Mouse (Mus musculus): ENCODE results near the gene Ndufs7. TPM values are rescaled to one million over a fixed set of nuclear protein-coding genes. Genes with fewer than 3 reads are reported as not detected.
A peak's percentile ranks its signal among the peaks of the same experiment; 100 is the strongest.

The Ndufs7 gene
- total and polyA plus RNA-seq, 3 experiments, result 154 to 282 (median 222) TPM

DNA sequence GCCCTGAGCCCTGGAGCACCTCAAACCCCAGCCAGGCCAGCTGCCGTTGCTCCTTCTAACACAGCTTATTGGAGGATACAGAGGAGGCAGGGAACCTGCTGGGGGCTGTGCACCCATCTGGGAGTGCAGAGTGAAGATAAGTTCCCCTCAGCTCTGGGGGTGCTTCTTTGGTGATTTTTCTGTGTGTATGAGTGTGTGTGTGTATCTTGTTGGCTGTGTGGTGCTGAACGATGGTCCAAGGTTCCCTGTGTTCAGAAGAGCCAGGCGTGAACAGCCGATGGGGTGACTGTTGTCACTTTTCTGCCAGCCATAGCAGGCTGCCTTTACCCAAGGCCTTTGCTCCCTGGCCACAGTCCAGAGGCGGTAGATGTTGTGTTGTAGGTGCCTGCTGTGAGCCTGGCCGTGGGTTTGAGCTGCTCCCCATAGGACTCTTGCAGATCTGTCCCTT, 21.8 kb downstream of the Ndufs7 start:
- Histone ChIP-seq H3K4me3 (replicated peaks in 1 of 3; ENCODE audit: low read depth in 2 of 3, low read length in 2 of 3, poor library complexity in 1 of 3) (peak overlapping the region in 1 of 3 experiments; percentile 9), H3K9ac (ENCODE audit: insufficient read depth, low read depth) (0 out of 2 replicates have a peak overlapping the region, but pooled peaks have one; percentile 10)
- dilution Hi-C loops (cut with MboI; ENCODE audit: extremely low pct_ligation_motif_present, extremely low pct_unique_long_range_greater_than_20kb, low sequenced_read_pairs), result no loop called here

DNA sequence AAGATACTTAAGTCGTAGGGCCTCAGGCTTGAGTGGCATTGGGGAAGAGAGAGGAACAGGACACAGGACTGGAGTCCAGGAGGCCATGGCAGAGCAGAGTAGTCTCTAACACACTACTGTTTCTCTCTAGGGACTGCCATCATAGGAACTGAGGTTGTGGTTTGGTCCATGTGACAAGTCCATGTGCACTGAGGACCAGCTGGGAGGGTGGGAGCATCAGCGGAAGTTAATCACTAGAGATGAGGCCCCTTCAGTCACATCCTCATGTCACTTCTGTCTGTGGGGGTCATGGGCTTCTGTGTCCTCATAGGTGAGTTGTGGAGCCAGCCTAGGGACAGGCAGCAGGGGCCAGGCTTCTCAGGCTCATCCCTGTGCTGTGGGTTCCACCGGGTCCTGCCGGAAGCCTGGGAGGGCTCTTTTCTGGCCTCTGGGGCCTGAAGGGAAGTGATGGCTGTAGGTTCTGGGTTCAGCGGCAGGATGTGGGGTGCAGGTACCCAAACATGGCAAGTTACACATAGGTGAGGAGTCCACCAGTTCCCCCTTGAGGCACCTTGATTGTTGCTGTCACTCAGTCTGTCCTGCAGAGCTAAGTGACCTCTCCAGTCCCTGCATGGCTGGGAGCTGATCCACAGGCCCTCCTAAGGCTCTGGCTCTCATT, 22.4 kb downstream of the Ndufs7 start:
- Histone ChIP-seq H3K36me3 (replicated peaks in 1 of 2; ENCODE audit: control insufficient read depth in 1 of 2, insufficient read depth in 1 of 2, low read length in 1 of 2) (peaks cover 44 to 79% of the 10 kb centered on the region in 2 experiments), H3K79me2 (replicated peaks; ENCODE audit: control insufficient read depth, extremely low read depth, insufficient read depth, poor library complexity, severe bottlenecking) (peaks cover 85% of the 10 kb centered on the region), H3K4me3 (replicated peaks in 1 of 3; ENCODE audit: low read depth in 2 of 3, low read length in 2 of 3, poor library complexity in 1 of 3) (peak overlapping the region in 1 of 3 experiments; percentile 9), H3K4me1 (ENCODE audit: control insufficient read depth in 1 of 2, insufficient read depth in 2 of 2) (peaks cover 45 to 74% of the 10 kb centered on the region in 2 experiments), H3K9ac (ENCODE audit: insufficient read depth, low read depth) (0 out of 2 replicates have a peak overlapping the region, but pooled peaks have one; percentile 10), H3K27ac (ENCODE audit: insufficient read depth, low read depth) (peak overlapping the region; percentile 50), H3K9me3 (replicated peaks; ENCODE audit: low read length) (no peaks in the 10 kb centered on the region), H3K27me3 (replicated peaks) (no peaks in the 10 kb centered on the region), H3K4me2 (ENCODE audit: insufficient read depth, low read depth, poor library complexity, severe bottlenecking) (0 out of 2 replicates have a peak overlapping the region, but pooled peaks have one; percentile 5)
- dilution Hi-C loops (cut with MboI; ENCODE audit: extremely low pct_ligation_motif_present, extremely low pct_unique_long_range_greater_than_20kb, low sequenced_read_pairs) (no loop called here), in situ Hi-C loops (cut with MboI; ENCODE audit: low pct_ligation_motif_present, low pct_unique_long_range_greater_than_20kb, low sequenced_read_pairs) (no loop called here)
- DNase-seq (ENCODE audit: extremely low read depth), result peak; percentile 67
- no peak for TF ChIP-seq CHD2 (IDR thresholded peaks at IDR 0.05; ENCODE audit: low read length)
- 0 out of 2 replicates have a peak, but pooled peaks have one; percentile 11 for TF ChIP-seq EP300 (IDR thresholded peaks at IDR 0.05; ENCODE audit: low read length)
- peak; percentile 36; the same call in 1 of the 2 replicates for TF ChIP-seq SIN3A (IDR thresholded peaks at IDR 0.05; ENCODE audit: low read length)
- no peak for TF ChIP-seq ZKSCAN1 (IDR thresholded peaks at IDR 0.05; ENCODE audit: borderline replicate concordance, low read depth, low read length)
- TF ChIP-seq MYC (IDR thresholded peaks at IDR 0.05; ENCODE audit: low read depth, low read length), result peak; percentile 72
- TF ChIP-seq MAX (IDR thresholded peaks at IDR 0.05; ENCODE audit: low read length), result peak; percentile 76
- peak; percentile 66 for TF ChIP-seq ETS1 (conservative IDR thresholded peaks at IDR 0.05; ENCODE audit: low read depth, low read length)
- TF ChIP-seq MXI1 (IDR thresholded peaks at IDR 0.05; ENCODE audit: low read depth, low read length), result peak; percentile 85
- TF ChIP-seq BHLHE40 (IDR thresholded peaks at IDR 0.05; ENCODE audit: low read depth, low read length), result peak; percentile 70

More for the DNA sequence above, 21.8 kb downstream of the Ndufs7 start:
- peak overlapping the region; percentile 5; the same call in 1 of the 2 replicates for H3K4me2 ChIP-seq (ENCODE audit: insufficient read depth, low read depth, poor library complexity, severe bottlenecking)
- peak overlapping the region; percentile 50 for H3K27ac ChIP-seq (ENCODE audit: insufficient read depth, low read depth)
- TF ChIP-seq IRF4 (IDR thresholded peaks at IDR 0.05; ENCODE audit: low read depth, low read length) (no peak), KAT2A (IDR thresholded peaks at IDR 0.05; ENCODE audit: insufficient replicate concordance, low read length) (no peak), TBP (conservative IDR thresholded peaks at IDR 0.05; ENCODE audit: low read depth, low read length) (no peak), MAX (IDR thresholded peaks at IDR 0.05; ENCODE audit: low read length) (no peak), TCF12 (IDR thresholded peaks at IDR 0.05; ENCODE audit: low read depth, low read length) (no peak), ETS1 (conservative IDR thresholded peaks at IDR 0.05; ENCODE audit: low read depth, low read length) (no peak)
- H3K27me3 ChIP-seq (replicated peaks), result no peaks in the 10 kb centered on the region
- in situ Hi-C loops (cut with MboI; ENCODE audit: low pct_ligation_motif_present, low pct_unique_long_range_greater_than_20kb, low sequenced_read_pairs), result no loop called here
- H3K4me1 ChIP-seq (ENCODE audit: control insufficient read depth in 1 of 2, insufficient read depth in 2 of 2), result peaks cover 45 to 76% of the 10 kb centered on the region in 2 experiments
- H3K79me2 ChIP-seq (replicated peaks; ENCODE audit: control insufficient read depth, extremely low read depth, insufficient read depth, poor library complexity, severe bottlenecking), result peaks cover 91% of the 10 kb centered on the region
- no peak for DNase-seq (ENCODE audit: extremely low read depth)
- H3K9me3 ChIP-seq (replicated peaks; ENCODE audit: low read length), result no peaks in the 10 kb centered on the region
- H3K36me3 ChIP-seq (replicated peaks in 1 of 2; ENCODE audit: control insufficient read depth in 1 of 2, insufficient read depth in 1 of 2, low read length in 1 of 2), result peaks cover 39 to 74% of the 10 kb centered on the region in 2 experiments
